Mouse (Mus musculus): ENCODE data around the gene Olfr1061. TPM values are rescaled to one million over a fixed set of nuclear protein-coding genes. Genes with fewer than 3 reads are reported as not detected.
"Not testable (repeated sequence)": the region's sequence is repeated elsewhere in the genome, so short reads cannot be mapped to it uniquely, and the experiment has no call there.

Olfr1061 gene
- polyA plus RNA-seq (2015; fragmentation: Nextera tagmentation; extraction: Ambion mirVana), result not detected in 2 replicates

- Histone ChIP-seq H3K9me3 (no peaks in the 10 kb centered on the region), H3K9ac (no peak within 1 kb of the TSS), H3K4me1 (no peaks in the 10 kb centered on the region), H3K27me3 (no peaks in the 10 kb centered on the region), H3K4me3 (no peak within 1 kb of the TSS), H3K4me2 (replicated peaks) (no peak within 1 kb of the TSS), H3K27ac (no peak within 1 kb of the TSS), H3K36me3 (no peaks in the 10 kb centered on the region)
- ATAC-seq (ENCODE audit: low FRiP score, low read depth), result no peak
- WGBS, result 84% methylated on average over 1 of the region's 1 CpGs
Observed at GRCm38 (mm10) chr2:86413950-86414349, at the start of gene Olfr1061. Gene Olfr1061 (minus strand): TSS chr2:86414050.

GRCm38 (mm10) chr2:86460434-86460833 is 46.6 kb upstream of the Olfr1061 start:
- no peak overlapping the region for H3K27ac ChIP-seq
- no peak overlapping the region for H3K4me3 ChIP-seq
- no peaks in the 10 kb centered on the region for H3K4me1 ChIP-seq
- no peak overlapping the region for H3K4me2 ChIP-seq (replicated peaks)
- H3K9me3 ChIP-seq, result no peaks in the 10 kb centered on the region
- H3K9ac ChIP-seq, result no peak overlapping the region
- no peak for ATAC-seq (ENCODE audit: low FRiP score, low read depth)
- 68% methylated on average over 1 of the region's 1 CpGs for WGBS
- H3K36me3 ChIP-seq, result no peaks in the 10 kb centered on the region
- H3K27me3 ChIP-seq, result no peaks in the 10 kb centered on the region

- H3K4me2 ChIP-seq (replicated peaks), result no peak within 1 kb of the TSS
- no peak within 1 kb of the TSS for H3K9ac ChIP-seq
- no peaks in the 10 kb centered on the region for H3K4me1 ChIP-seq
- H3K36me3 ChIP-seq, result no peaks in the 10 kb centered on the region
- 95% methylated on average over 1 of the region's 1 CpGs for WGBS
- H3K4me3 ChIP-seq, result no peak within 1 kb of the TSS
- H3K27ac ChIP-seq, result no peak within 1 kb of the TSS
- H3K27me3 ChIP-seq, result no peaks in the 10 kb centered on the region
- ATAC-seq (ENCODE audit: low FRiP score, low read depth), result no peak
- H3K9me3 ChIP-seq, result no peaks in the 10 kb centered on the region
Observed at GRCm38 (mm10) chr2:86456169-86456568, 42.3 kb upstream of the Olfr1061 start, which contains the start of gene Olfr1066. Gene Olfr1066 (minus strand): TSS chr2:86456269.

- not testable (repeated sequence) for H3K4me1 ChIP-seq; H3K27me3 ChIP-seq; H3K27ac ChIP-seq; H3K4me2 ChIP-seq (replicated peaks); ATAC-seq (ENCODE audit: low FRiP score, low read depth); H3K36me3 ChIP-seq; H3K4me3 ChIP-seq; H3K9ac ChIP-seq; H3K9me3 ChIP-seq
- WGBS, result 90% methylated on average over 1 of the region's 1 CpGs
Observed at GRCm38 (mm10) chr2:86450491-86450890, 36.6 kb upstream of the Olfr1061 start, which contains the start of gene Olfr1065. Gene Olfr1065 (minus strand): TSS chr2:86450591.

GRCm38 (mm10) chr2:86442101-86442500 is 28.3 kb upstream of the Olfr1061 start:
- H3K4me1 ChIP-seq; H3K4me2 ChIP-seq (replicated peaks); ATAC-seq (ENCODE audit: low FRiP score, low read depth); H3K4me3 ChIP-seq; H3K36me3 ChIP-seq; H3K9me3 ChIP-seq; H3K27ac ChIP-seq; H3K9ac ChIP-seq; H3K27me3 ChIP-seq: not testable (repeated sequence)
- 71% methylated on average over 1 of the region's 1 CpGs for WGBS

GRCm38 (mm10) chr2:86428511-86428910 is 14.7 kb upstream of the Olfr1061 start:
- H3K4me2 ChIP-seq (replicated peaks); ATAC-seq (ENCODE audit: low FRiP score, low read depth); H3K4me1 ChIP-seq; H3K9me3 ChIP-seq; H3K4me3 ChIP-seq; H3K27ac ChIP-seq; H3K36me3 ChIP-seq; H3K9ac ChIP-seq; H3K27me3 ChIP-seq: not testable (repeated sequence)
- 93% methylated on average over 8 of the region's 8 CpGs for WGBS

- H3K36me3 ChIP-seq; H3K4me1 ChIP-seq; ATAC-seq (ENCODE audit: low FRiP score, low read depth); H3K4me2 ChIP-seq (replicated peaks); H3K9me3 ChIP-seq; H3K9ac ChIP-seq; H3K4me3 ChIP-seq; H3K27me3 ChIP-seq; H3K27ac ChIP-seq: not testable (repeated sequence)
Observed at GRCm38 (mm10) chr2:86426649-86427048, 12.8 kb upstream of the Olfr1061 start, which contains the start of gene Olfr1062. Gene Olfr1062 (minus strand): TSS chr2:86426749.

GRCm38 (mm10) chr2:86395114-86395513 is 18.7 kb downstream of the Olfr1061 start:
- Histone ChIP-seq H3K4me1 (no peaks in the 10 kb centered on the region), H3K27ac (no peak overlapping the region), H3K4me2 (replicated peaks) (no peak overlapping the region), H3K36me3 (no peaks in the 10 kb centered on the region), H3K9ac (no peak overlapping the region), H3K27me3 (no peaks in the 10 kb centered on the region), H3K9me3 (no peaks in the 10 kb centered on the region), H3K4me3 (no peak overlapping the region)
- ATAC-seq (ENCODE audit: low FRiP score, low read depth), result no peak
- WGBS, result 76% methylated on average over 2 of the region's 2 CpGs

- H3K9me3 ChIP-seq; H3K36me3 ChIP-seq; H3K4me1 ChIP-seq; H3K4me3 ChIP-seq; H3K27me3 ChIP-seq; H3K4me2 ChIP-seq (replicated peaks); H3K9ac ChIP-seq; H3K27ac ChIP-seq; ATAC-seq (ENCODE audit: low FRiP score, low read depth): not testable (repeated sequence)
Observed at GRCm38 (mm10) chr2:86388461-86388860, 25.4 kb downstream of the Olfr1061 start, which contains the start of gene Olfr1058. Gene Olfr1058 (minus strand): TSS chr2:86388561.

- Histone ChIP-seq H3K4me2 (replicated peaks) (no peak within 1 kb of the TSS), H3K27ac (no peak within 1 kb of the TSS), H3K27me3 (no peaks in the 10 kb centered on the region), H3K9ac (no peak within 1 kb of the TSS), H3K9me3 (no peaks in the 10 kb centered on the region), H3K36me3 (no peaks in the 10 kb centered on the region), H3K4me1 (no peaks in the 10 kb centered on the region), H3K4me3 (no peak within 1 kb of the TSS)
- no peak for ATAC-seq (ENCODE audit: low FRiP score, low read depth)
Observed at GRCm38 (mm10) chr2:86378293-86378692, 35.6 kb downstream of the Olfr1061 start, which contains the start of gene Olfr1057. Gene Olfr1057 (minus strand): TSS chr2:86378393.

- H3K9ac ChIP-seq; H3K27ac ChIP-seq; H3K4me2 ChIP-seq (replicated peaks); H3K4me1 ChIP-seq; H3K4me3 ChIP-seq; H3K9me3 ChIP-seq; ATAC-seq (ENCODE audit: low FRiP score, low read depth); H3K27me3 ChIP-seq; H3K36me3 ChIP-seq: not testable (repeated sequence)
- 100% methylated on average over 1 of the region's 6 CpGs for WGBS
Observed at GRCm38 (mm10) chr2:86366342-86366741, 47.5 kb downstream of the Olfr1061 start.
